Mouse (Mus musculus) CD4-positive, CD25-positive, alpha-beta regulatory T cell, adult 4 months (primary cell): ENCODE results near the gene Ccs. TPM values are rescaled to one million over a fixed set of nuclear protein-coding genes. Genes with fewer than 3 reads are reported as not detected.
A peak's percentile ranks its signal among the peaks of the same experiment; 100 is the strongest.
"Not testable (repeated sequence)": the region's sequence is repeated elsewhere in the genome, so short reads cannot be mapped to it uniquely, and the experiment has no call there.

ENCODE experiments used
- ATAC-seq: one replicate; pipeline ENCODE4 v1.8.0; 2017
- polyA plus RNA-seq, 2 experiments: library from polyadenylated mRNA; unstranded; fragments of 100-300 nt; shearing (Covaris generic); gene quantifications; one replicate each; pipeline ENCODE4 v1.2.1; 2017

Ccs gene
- 100 to 1,000 TPM; 137 to 175 TPM for polyA plus RNA-seq

DNA sequence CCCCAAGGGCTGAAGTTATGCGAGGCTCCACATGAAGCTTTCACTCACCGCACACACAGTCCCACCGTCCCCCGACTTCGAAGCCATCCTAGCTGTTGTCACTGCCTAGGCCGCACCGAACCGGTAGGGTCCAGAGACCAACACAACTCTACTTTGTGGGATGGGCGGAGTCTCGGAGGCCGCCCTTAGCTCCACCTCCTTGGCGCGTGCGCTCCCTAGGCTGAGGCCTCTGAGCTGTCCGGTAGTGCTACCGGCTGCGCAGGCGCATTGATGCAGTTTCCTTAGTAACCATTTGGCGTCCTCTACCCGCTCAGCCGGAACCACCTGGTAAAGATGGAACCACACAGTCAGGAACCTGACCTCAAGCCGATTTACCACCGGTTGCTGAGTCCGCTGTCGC, at the start of gene Ccs, which contains the start of gene Ccdc87:
Gene Ccs, minus strand, starts transcription at position 184 of the 400 bp plus-strand sequence.
Gene Ccdc87, plus strand, starts transcription at position 218 of the 400 bp plus-strand sequence.
- ATAC-seq: peak; percentile 97

DNA sequence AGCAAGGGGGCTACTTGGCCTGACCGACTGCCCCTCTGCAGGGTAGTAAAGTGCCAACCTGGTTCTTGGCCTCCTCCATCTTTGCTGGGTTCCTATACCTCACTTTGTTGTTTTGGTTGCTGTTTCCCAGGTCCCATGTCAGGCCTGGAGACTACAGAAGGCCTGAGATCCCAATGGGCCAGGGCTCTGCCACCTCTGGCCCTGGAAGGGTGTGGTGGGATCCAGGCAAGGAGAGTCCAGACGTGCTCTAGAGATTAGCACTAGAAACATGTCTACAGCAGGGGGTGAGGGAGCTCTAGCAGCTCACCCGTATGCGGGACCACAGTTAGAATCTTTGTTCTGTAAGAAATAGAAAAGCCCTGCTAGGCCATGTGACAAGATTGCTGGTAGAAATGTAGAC, 44.8 kb upstream of the Ccs start:
- no peak for ATAC-seq

DNA sequence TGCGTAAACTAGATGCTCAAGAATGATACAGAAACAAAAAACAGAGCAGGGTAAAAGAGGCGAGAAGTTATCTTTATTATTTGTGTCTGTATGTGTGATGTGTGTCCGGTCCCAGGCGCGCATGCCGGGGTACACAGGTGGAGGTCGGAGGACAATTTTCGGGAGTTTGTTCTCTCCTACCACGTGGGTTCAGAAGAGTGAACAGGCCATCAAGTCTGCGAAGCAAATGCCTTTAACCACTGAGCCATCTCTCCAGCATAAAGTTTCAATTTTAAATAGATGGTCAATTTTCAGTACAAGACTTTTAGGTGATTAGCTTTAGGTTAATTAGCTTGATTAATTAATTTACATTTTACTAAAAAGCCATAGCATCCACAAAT, 40.2 kb upstream of the Ccs start:
- no peak for ATAC-seq

DNA sequence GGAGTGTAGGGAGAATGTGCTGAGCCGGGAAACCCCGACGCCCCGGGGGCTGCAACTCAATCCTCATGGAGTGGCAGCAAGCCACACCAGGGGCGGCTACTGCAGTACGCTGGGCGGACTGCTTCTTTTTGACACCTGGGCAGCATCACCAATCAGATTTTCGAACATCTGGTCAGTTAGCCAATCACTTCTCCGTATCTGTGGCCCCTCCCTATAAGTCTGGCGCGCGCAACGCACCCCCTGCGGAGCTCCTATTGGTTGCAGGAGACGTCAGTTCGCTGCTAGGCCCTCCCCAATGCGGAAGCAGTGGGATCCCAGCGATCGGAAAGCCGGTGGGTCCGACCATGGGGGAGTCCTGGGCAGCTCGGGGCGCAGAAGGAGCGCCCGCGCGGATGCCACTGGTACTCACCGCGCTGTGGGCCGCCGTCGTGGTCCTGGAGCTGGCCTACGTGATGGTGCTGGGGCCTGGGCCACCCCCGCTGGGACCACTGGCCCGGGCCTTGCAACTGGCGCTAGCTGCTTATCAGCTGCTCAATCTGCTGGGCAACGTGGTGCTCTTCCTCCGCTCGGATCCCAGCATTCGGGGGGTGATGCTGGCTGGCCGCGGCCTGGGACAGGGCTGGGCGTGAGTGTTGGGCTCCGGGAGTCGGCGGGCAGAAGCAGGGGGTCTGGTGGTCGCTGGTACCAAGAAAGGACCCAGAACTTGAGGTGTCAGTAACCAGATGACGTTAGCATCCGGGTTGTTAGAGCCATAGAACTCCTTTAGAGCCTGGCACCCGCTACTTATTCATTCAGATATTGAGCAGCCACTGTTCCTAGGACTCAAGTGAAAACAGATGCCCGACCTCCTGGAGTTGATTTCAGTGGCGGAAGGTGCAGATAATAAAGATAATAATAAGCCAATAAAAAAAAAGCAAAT, 39.5 kb upstream of the Ccs start, which contains the start of gene Zdhhc24:
Gene Zdhhc24, plus strand, starts transcription at position 264 of the 919 bp plus-strand sequence.
- peak; percentile 100 for ATAC-seq

DNA sequence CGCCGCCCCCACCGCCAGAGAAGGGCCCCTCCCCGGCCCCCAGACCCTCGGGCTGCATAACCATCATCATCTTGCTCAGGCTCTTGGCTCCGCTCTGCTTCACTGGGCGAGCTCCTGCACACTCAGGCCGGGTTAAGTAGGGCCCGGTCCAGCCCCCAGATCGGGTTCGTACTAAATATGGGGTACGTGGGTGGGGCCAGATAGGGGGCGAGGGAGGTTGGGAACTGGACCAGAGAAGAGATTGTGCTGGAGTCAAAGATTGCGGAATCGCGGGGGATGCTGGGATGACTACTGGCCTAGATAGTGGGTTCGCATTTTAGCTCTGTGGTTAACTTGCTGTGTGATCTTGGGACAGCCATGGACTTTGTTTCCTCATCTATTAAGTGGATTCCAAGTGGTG, 38.7 kb upstream of the Ccs start, which contains the start of gene Actn3:
Gene Actn3, minus strand, starts transcription at position 125 of the 400 bp plus-strand sequence.
- ATAC-seq: no peak

DNA sequence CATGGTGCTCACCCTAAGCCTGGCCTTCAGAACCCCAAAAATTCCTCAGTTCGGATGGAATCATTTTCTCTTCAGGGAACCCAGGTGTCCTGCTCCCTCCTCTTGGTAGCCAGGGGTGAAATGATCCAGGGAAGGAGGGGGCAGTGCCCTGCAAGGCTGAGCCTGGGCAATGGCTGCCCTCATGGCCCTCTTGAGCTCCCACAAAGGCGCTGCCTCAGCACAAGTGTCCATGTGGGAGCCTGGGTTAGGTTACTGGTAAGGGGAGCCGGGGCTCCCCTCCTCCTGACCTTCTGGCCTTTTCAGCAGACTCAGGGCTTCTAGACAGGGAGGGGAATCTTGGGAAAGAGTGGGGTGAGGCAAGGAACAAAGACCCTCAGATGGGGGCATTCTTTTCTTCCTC, 37.6 kb upstream of the Ccs start:
- ATAC-seq: no peak

DNA sequence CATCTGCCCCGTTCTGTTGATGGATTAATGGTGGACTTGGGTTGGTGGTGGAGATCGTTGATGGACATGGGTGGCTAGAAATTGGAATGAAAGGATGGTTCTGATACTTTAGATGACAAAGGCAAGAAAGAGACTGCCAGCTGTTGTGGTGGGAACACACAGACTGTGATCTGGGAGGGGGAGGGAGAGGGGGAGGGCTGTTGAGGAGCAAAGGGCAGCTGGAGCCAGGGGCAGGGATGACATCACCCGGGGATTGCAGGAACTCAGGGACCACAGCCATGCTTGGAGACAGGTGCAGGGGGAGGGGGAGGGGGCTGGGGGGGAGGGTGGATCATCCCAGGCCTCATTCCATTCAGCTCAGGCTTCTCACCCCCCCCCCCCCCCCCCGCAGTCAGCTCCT, 37.1 kb upstream of the Ccs start:
- no peak for ATAC-seq

DNA sequence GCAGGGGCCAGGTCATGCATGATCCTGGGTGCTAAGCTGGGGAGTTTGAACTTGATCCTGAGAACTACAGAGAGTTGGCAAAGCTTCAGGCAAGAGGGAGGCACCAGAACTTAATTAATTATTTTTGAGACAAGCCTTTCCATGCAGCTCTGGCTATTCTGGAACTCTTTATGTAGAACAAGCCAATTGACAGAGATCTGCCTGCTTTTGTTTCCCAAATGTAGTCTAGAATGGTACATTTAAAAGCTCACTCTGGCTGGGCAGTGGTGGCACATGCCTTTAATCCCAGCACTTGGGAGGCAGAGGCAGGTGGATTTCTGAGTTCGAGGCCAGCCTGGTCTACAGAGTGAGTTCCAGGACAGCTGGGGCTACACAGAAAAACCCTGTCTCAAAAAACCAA, 35.5 kb upstream of the Ccs start:
- not testable (repeated sequence) for ATAC-seq

DNA sequence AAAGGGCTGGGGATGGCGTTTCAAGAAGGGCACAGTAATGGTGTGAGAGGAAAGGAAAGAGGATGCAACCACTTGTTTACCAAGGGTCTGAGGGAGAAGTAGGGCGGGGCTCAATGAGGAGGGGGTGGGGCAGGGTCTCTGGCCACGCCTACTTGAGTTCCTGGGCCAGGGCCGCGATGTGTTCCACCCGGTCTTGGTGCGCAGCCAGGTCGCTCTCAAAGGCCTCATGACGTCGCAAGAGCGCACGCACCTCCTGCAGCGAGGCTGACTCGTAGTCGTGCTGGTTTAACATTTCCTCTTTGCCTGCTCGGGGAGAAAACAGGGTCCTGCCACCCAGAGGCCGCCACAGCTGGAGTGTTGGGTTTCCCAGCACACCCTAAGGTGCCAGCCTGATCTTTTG, 26.0 kb upstream of the Ccs start:
- no peak for ATAC-seq

DNA sequence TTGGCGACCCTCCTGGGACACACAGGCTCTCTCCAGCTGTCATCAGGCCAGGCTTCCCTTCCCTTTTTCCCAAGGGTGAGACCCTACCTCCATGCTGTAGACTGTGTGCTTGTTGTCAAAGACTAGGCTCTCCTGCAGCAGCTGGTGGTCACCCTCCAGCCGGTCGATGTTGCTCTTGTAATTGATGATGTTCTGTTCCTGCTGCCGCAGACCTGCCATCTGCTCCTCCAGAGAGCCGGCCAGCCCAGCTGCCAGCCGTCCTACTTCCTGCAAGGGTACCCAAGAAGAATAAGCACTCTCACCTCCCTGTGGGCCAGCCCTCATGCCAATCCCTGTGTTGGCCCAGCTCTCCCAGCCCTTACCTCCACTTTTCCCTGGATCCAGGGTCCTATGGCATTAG, 23.9 kb upstream of the Ccs start:
- ATAC-seq: no peak

DNA sequence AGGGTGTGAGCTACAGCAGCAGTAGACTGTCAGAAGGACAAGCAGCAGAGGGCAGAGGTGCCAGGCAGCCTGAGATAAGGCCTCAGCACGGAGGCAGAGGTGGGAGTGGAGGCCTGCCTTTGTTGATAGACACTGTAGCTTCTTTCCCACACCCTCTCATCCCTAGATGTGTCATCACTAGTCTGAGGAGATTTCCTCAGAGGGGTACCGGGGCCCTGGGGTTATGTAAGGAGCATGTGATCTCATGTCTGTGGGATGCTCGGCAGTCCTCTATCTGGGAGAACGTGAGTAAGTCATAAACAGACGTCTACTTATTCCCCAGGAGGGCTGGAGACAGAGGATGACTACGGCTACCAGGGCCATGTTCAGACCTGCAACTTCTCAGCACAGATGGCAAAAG, 19.9 kb upstream of the Ccs start:
- no peak for ATAC-seq

DNA sequence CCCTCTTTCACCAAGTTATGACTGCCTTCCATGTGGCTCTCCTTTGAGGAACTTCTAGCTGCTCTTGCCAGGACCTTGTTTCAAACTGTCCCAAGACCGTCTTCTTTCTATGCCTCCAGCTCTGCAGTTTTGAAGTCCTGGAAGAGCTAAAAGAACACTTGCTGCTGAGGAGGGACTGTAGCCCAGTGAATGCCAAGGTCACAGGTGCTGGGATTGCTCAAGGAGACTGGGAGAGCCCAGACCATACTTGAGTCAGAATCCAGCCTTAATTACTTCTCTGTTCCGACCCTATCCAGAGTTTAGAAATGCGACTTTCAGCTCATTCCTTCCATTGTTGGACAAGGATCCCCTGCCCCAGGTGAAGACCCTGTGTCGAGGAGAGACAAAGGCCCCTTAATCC, 16.8 kb upstream of the Ccs start:
- no peak for ATAC-seq

DNA sequence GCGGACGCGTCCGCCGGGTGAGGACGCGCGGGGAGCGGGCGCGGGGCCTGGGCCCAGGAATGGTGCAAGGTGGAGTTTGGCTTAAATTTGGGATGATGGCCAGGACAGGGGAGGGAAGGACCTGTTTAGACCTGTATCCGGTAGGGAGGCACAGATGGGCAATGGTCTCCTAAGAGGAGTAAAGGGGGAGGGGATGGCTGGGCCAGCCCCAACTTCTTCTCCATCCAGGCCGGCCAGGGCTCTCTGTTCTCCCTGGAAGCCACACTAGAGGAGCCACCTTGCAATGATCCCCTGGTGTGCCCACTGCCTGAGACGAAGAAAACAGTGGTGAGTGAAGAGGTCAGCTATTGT, 16.3 kb upstream of the Ccs start:
- ATAC-seq: no peak

DNA sequence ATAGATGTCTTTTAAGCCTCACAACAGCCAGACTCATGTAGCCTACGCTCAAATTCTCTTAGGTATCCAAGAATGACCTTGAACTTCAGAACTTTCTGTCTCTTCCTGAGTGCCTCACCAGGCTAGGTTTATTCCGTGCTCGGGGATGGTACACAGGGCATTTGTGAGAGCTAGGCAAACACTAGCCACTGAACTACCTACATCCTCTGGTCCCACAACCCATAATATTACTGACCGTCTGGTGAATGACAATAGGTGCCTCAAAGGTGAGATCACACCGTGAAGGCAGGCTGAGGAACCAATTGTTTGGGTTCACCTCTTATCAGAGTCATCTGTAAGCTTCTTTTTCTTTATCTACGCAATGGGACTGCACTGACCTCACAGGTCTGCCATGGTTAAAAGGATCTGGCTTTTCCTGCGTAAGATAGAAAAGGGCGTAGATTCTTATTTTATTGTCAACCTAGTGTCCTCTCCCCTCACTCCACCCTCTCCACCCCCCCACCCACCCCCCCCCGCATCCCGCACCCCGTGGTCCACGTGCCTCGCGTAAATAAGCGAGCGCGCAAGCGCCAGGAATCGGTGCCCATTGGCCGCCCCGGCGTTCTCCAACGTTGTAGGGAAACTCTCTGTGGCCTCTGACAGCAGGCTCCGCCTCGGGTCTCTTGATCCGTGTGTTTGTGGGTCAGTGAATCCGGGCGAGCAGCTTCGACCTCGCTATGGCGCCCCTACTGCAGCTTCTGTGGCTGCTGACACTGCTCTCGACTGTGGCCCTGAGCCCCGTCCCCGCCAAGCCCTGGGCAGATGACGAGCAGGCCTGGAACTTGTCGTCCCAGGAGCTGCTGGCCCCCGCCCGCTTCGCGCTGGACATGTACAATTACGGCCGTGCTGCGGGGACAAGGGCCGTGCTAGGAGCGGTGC, 15.7 kb upstream of the Ccs start, which contains the start of gene Ctsf:
Gene Ctsf, plus strand, starts transcription at position 579 of the 918 bp plus-strand sequence.
- ATAC-seq: no peak

DNA sequence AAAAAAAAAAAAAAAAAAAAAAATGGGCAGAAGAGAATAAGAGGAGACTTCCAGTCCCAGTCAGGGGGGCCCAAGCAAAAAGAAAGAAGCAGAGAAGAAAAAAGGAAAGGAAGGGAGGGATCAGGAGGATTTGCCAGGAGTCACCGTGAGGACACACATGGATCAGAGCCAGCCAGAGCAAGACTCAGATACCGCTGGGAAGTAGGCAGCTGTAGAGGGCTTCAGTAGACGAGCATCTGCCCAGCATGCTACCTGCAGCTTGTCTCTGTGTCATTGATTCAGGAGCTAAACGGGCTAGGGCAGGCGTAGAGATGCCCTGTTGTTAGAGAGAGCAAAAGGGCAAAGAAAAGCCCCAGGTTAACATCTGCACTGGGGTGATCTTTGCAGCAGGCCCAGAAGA, 11.1 kb upstream of the Ccs start:
- ATAC-seq: no peak

DNA sequence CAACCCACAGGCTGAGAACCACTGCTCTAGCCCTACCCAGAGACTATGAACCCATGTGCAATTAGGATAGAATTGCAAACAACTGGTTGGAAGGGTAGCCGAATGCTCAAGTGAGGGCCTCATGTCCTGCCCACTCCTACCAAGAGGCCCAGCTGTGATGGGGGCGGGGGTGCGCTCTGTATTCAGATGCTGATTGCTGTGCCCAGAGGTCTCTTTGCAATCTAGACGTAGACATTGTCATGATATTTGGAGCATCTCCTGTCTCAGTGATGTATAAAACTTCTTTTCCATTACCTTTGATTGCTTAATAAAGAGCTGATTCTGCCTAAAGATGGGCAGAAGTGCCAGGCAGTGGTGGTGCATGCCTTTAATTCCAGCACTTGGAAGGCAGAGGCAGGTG, 10.7 kb upstream of the Ccs start:
- ATAC-seq: no peak

DNA sequence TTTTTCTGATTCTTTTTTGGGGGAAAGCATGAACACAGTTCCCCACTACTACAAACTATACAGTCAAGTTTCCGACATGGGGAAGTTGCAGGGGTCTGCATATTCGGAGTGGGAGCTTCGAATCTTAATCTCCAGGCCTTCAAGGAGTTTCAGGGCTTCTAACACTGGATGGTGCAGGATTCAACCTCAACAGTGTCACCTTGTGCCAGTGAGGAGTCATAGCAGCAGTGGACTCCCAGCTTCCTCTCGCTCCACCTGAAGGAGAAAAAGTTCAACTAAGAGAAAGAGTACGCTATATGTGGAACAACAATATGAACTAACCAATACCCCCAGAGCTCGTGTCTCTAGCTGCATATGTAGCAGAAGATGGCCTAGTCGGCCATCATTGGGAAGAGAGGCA, 8.4 kb upstream of the Ccs start:
- peak; percentile 79 for ATAC-seq

DNA sequence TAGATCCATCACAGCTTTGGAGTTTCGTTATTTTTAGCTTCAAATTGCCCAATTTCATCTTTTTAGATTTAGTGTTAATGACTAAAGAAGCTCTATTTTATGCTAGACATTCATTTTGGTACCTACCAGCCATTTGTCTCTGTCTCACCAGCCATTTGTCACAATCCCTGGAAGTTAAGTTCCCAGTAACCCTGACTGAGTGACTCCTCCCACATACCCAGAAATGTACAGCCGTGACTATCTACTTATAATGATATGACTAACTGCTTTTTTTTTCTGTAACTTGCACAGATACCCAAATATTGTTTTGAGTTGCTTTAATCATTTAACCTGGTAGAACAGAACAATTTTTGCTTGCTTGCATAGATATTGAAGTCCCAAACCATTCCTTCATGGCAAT, 6.7 kb upstream of the Ccs start:
- no peak for ATAC-seq

DNA sequence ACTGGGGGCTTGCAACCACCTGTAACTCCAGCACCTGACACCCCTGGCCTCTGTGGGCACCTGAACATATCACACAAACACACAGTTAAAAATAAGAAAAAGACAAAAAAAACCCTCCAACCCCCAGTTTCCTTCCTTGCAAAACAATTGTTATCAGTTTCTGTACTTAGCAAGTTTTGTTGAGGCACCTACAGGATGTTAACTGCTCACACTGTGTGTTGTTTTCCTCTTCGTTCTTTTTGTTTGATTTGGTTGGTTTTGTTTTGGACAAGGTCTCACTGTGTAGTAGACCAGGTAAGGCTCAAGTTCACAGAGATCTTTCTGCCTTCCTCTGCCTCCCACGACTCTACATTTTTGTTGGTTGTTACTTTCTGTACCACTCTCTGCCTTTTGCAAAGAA, 3.5 kb upstream of the Ccs start:
- ATAC-seq: peak; percentile 31

DNA sequence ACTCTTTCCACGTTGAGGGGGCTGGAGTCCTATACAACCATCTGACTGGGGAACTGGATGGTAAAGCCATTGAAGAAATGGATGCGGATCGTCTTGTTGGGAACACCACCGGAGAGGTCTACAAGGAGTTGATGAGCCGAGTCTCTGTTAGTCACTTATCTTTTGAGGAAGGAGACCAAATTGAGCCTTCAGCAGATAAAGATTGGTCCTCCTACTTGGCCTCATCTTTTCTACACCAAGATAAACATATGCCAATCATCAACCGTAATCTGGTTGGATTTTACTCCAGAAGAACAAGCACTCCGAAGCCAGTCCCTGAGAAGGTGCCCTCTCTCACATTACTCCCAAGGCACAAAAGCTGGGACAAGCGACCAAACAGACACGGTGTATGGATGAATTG, 1.7 kb upstream of the Ccs start:
- ATAC-seq: no peak

DNA sequence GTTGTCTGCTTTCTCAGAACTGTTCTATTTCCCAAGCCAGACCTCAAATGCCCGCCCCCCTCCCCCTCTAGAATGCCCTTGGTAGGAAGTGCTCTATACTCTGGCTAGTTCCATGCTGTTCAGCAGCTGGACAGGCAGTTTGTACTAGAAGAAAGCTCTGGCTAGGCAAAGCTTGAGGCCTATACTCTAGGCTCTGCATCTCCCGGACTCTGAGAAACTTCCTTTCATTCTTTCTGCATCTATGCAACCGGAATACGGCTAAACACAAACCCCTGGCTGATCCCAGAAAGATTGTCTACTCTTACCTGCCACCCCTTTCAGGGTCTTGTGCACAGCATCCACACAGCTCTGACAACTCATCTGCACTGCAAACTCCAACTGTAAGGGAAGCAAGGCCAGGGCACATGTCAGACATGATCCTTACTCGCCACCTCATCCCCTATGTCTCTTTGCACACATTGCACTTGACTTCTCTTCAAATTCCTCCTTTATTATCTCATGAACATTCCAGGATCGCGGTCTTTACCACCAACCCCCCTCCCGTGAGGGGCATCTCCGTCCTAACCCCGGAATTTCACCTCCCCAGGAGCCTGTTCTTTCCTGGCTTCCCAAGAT, 499 bp downstream of the Ccs start:
- no peak for ATAC-seq

DNA sequence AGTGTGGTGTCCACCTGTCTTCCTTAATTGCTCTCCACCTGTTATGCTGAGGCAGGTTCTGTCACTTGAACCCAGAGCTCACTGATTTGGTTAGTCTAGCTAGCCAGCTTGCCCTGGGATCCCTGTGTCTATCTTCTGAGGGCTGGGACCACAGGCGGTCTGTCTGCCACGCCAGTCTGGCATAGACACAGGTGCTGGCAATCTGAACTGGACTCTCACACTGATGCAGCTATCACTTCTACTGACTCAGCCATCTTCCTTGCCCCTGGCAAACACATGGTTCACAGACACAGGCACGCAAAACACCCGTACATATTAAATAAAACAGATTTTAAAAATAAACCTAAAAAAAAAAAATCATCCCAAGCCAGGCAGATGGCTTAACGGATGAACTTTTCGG, 2.1 kb downstream of the Ccs start:
- ATAC-seq: no peak

DNA sequence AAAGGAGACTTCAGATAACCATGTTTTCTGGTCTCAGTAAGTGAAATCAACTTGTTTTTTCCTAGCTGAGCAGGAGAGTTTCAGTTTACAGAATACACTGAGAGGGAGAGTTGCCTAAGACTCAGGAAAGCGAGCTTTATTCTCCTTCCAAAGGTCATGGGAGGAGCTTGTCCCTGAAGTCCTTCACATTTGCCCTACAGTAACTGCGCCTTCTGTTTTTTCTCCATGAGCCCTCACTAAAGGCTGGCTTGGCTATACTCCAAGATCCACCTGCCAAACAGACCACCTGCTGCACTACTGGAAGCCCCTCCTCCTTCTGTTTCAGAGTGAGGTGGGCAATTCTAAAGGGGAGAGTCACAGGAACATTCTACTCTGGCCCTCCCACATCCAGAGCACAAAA, 3.0 kb downstream of the Ccs start:
- ATAC-seq: no peak
